Mouse (Mus musculus) liver, adult 2 months (tissue): ENCODE results near the gene Rnf145.

Experiments used
- CTCF ChIP-seq: fragments of 200-500 bp; IDR thresholded peaks from 2 replicates; pipeline ENCODE4 v1.5.1; 2011; ENCODE audit warnings: low read depth, low read length, control low read depth
- POLR2A ChIP-seq: fragments of 200-500 bp; IDR thresholded peaks from 2 replicates; pipeline ENCODE4 v1.6.1; 2011; ENCODE audit warnings: low read length, control low read depth; ENCODE audit not compliant: insufficient read depth; ENCODE audit errors: extremely low read depth

DNA sequence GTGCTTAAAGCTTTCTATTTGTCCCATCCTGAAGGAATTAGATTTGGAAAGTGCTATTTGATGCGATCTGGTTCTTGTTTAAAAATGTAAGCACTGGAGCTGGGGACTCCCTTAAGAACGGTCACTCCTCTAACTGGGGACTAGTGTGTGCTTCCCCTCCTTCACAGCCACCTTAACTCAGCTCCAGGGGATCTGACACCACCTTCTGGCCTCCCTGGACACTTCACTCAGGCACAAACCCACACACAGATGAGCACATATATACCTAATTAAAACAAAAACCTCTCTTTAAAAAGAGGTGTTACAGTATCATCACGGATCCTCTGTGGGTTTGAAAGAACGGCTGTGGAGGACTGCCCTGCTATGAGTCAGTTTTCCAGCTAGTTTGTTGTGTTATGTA lies 23.0 kb downstream of the Rnf145 start:
- TF ChIP-seq CTCF (no peak), POLR2A (no peak)
